Mouse (Mus musculus) ES-Bruce4 (cell line): Measurements from ENCODE around the gene Ros1.

Experiments used
- CTCF ChIP-seq: IDR thresholded peaks from one replicate; pipeline ENCODE4 v1.8.1; 2011; ENCODE audit warnings: low read depth, low read length
- POLR2A ChIP-seq: IDR thresholded peaks from one replicate; pipeline ENCODE4 v1.8.1; 2011; ENCODE audit warnings: low read length; ENCODE audit not compliant: insufficient read depth

GRCm38 (mm10) chr10:52233301-52233968 lies 38.4 kb upstream of the Ros1 start, which contains the start of gene Dcbld1:
- TF ChIP-seq POLR2A (no peak), CTCF (no peak)
